Mouse (Mus musculus) naive thymus-derived CD4-positive, alpha-beta T cell, adult 2 months (primary cell): ENCODE results near the gene Casc3.

Experiments used
- DNase-seq: peaks from one replicate; pipeline ENCODE4 v3.0.0-alpha.2; 2011; ENCODE audit warnings: low read depth

The Casc3 gene

DNA sequence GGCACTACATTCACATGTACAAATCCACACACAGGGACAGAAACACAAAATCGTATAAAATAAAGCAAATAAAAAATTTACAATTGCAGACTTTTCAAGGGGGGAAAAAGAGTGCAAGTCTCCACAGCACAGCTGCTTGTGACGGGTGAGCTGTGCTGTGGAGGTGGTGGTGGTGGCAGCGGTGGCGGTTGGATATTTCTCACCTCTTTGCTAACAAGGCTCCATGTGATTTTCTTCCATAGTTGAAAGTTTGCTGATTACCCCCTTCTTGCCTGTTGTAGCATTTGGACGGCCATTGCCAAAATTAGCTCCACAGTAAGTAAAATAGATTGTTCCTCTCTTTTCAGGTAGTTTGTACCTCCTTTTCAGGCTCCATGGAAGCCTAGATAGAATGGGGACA is at the start of gene Casc3:
TSS of gene Casc3 (plus strand) at position 301 of the 400 bp plus-strand sequence.
- DNase-seq: no peak

DNA sequence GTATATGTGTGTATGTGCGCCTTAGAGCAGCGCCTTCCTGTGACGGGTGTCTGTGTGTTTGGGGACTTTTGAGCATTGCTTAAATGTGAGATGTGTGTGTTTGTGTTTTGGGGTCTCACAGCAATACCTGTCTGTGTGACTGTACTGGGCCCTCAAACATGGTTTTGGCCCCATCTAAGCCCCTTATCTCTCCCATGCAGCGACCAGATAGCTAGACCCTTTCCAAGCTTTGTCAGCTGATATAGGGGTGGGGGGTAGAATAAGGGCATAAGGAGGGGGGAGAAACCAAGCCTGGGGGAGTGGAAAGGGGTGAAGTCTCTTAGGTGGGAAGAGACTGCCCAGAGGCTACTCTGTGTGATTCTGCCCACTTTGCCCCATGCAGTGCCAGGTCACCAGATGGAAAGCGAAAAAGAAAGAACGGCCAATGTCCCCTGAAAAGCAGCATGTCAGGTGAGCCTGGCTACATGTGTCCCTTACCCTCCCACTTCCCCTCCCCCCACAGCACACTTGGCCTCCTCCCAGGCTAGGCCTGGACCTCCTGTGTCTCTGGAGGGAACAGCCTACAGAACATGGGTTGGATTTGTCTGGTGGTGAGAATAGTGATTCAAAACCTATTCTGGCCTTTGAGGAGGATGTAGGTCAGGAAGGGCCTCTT is 48.9 kb upstream of the Casc3 start:
- no peak for DNase-seq

DNA sequence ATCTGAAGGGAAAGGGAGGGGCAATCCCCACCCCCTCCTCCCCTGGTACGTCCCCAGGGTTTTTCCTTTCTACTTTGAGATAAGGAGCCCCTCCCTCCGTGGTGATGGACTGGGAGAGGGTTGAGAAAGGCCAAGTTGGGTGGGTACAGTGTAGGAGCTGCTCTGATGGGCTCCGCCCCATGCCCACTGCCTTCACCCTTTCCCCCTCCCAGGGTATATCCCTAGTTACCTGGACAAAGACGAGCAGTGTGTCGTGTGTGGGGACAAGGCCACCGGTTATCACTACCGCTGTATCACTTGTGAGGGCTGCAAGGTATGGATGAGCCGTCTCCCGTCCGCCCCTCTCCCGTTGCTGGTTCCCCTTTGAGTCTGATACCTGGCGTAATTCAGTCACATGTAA is 48.0 kb upstream of the Casc3 start:
- no peak for DNase-seq

DNA sequence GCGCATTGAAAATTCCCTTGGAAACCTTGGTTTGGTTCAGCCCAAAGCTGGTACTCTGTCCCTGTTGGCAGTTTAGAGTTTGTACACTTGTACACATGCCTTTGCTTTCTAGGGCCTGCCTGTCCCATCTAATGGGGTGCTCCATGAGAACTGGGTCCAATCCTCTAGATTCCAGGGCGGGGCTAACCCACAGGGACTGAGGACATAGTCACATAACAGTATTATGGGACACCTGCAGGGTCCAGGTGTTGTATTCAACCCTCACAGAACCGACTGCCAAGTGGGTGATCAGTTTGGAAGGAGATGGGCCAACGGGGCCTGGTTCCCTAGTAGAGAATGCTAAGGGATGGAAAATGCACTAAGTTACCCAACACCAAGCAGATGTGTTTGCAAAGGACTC is 42.8 kb upstream of the Casc3 start:
- DNase-seq: no peak

DNA sequence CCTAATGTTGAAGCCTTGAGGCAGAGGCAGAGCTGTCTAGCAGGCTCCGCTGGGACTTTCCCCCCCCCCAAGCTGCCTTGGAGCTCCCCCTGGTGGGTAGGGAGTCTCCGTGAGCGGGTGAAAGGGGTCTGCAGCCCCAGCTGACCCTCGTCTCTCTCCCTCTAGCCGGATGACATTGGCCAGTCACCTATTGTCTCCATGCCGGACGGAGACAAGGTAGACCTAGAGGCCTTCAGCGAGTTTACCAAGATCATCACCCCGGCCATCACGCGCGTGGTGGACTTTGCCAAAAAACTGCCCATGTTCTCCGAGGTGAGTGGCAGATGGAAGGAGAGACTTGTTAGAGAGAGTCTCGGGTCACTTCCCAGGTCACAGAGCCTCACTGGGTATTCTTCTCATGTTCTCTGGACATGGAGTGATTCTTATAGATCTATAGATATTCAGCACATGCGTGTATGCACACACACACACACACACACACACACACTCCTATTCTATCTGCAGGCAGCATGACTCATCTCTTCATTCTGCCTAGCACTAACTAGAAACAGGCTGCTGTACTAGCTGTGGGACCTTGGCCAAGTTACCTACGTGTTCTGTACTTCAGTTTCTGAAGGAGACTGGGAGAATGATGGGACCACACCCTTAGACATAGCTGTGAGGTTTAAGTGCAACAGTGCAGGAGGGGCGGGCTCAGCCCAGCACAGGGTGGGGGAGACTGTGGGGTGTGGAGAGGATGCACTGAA is 41.8 kb upstream of the Casc3 start:
- DNase-seq: no peak

- DNase-seq: no peak
These were observed 41.2 kb upstream of the Casc3 start for GRCm38 (mm10) chr11:98763502-98763861.

GRCm38 (mm10) chr11:98764091-98764490 is 40.6 kb upstream of the Casc3 start:
- DNase-seq: no peak

DNA sequence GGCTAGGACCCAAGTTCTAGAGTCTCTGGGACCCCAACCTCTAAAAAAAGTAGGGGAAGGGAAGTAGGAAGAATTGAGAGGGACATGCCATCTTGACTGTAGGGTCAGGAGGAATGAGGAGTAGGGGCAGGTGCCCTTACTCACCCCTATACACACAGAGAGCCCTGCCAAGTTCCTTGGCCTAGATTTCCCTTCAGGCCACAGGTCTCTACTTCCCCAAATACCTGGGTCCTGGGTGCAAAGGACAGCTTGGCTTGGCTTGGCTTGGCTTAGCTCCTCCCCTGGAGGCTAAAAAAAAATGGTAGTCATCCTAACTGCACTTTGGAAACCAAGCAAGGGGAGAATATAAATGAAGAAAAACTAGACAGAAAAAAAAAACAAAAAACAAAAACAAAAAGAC is 40.0 kb upstream of the Casc3 start:
- DNase-seq: no peak

DNA sequence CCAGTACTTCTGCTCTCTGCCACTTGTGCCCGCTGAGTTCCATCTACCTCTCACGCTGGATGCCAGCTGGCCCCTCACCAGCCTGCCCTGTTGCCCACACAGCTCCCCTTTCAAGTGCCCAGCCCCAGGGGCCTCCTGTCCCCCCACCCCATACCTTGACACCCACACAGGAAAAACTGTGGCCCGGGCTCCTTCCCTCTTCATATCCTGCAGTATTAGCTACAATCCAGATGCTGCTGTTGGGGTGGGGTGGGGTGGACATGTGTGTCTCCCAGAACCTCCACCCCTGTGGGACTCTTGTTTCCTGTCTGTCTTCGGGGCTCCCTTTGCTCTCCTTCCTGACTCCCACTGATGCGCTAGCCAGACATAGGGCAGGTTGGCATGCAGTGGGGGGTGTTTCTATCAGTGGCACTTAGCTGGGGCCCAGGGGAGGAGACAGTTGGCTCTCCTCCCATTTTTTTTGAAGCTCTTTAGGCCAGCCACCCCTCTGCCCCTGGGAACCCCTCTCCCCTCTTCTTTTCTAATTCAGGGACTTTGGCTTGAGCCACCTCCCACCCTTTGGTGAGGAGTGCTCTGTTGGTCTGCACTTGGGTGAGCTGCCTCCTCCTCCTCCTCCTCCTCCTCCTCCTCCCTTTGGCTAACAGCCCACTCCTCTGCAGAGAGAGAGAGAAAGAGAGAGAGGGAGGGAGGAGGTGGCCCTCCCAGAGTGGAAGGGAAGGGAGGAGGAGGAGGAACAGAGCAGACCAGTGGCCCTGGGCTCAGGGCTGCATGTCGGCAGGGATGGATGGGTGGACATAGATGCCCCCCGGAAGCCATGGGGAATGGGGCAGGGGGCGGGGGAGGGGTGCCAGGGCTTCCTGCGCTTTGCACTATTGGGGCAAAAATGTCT is 39.0 kb upstream of the Casc3 start:
- no peak for DNase-seq

GRCm38 (mm10) chr11:98766346-98766745 is 38.4 kb upstream of the Casc3 start:
- DNase-seq: no peak

- DNase-seq: no peak
These were observed 37.9 kb upstream of the Casc3 start for GRCm38 (mm10) chr11:98766816-98767215.

GRCm38 (mm10) chr11:98767276-98767675 is 37.4 kb upstream of the Casc3 start:
- no peak for DNase-seq

DNA sequence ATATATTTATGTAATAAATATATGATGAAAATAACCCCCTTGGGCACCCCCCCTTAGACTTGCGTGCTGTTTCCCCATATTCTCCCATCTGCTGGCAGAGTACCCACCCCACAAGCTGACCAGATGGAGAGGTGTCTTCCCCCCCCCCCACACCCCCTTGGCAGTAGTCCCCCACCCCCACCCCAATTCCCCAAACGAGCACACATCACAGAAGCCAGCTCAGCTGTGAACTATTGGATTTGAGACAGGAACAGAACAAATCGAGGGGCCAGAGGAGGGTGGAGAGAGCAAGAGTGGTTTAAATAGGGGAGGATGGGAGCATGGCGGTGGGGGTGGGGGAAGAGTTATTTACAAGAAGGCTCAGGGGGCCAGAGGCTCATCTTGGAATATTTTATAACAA is 37.0 kb upstream of the Casc3 start:
- DNase-seq: no peak

GRCm38 (mm10) chr11:98768127-98769006 is 36.3 kb upstream of the Casc3 start:
- no peak for DNase-seq

GRCm38 (mm10) chr11:98769007-98769954 is 35.4 kb upstream of the Casc3 start:
- no peak for DNase-seq

GRCm38 (mm10) chr11:98770096-98770975 is 34.4 kb upstream of the Casc3 start:
- DNase-seq: no peak

- no peak for DNase-seq
These were observed 33.6 kb upstream of the Casc3 start for GRCm38 (mm10) chr11:98771131-98771530.

- no peak for DNase-seq
These were observed 32.7 kb upstream of the Casc3 start for GRCm38 (mm10) chr11:98771844-98772525.

DNA sequence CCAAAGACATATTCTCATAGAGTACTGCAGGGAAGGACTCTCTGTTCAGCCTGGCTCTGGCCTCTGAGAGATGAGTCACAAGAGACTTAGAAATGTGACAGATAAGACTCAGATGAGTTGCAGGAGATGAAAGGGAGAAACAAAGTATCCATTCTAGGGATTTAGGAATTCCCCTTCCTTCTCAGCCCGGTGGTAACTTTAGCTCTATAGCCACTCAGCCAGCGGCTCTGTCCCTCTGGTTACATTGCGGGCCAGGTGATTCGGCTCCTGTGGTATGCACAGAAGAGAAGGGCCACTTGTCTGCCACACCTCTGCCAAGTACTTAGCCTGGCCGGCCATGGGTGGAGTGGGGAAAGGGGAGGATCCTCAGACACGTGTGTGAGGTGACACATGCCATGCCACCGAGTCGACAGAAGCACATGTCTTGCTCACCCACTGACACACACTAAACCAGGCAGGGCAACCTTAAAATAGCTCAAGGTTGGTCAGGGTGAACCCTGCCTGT is 32.0 kb upstream of the Casc3 start:
- no peak for DNase-seq
